Mouse (Mus musculus) liver, adult 2 months (tissue): ENCODE data around the gene Pou1f1.

Source experiments
- CTCF ChIP-seq: fragments of 200-500 bp; IDR thresholded peaks from 2 replicates; pipeline ENCODE4 v1.5.1; 2011; ENCODE audit warnings: low read depth, low read length, control low read depth
- POLR2A ChIP-seq: fragments of 200-500 bp; IDR thresholded peaks from 2 replicates; pipeline ENCODE4 v1.6.1; 2011; ENCODE audit warnings: low read length, control low read depth; ENCODE audit not compliant: insufficient read depth; ENCODE audit errors: extremely low read depth

GRCm38 (mm10) chr16:65561963-65562863 is 41.9 kb downstream of the Pou1f1 start, which contains the start of gene Chmp2b:
- TF ChIP-seq POLR2A (peak; percentile 48; the same call in 1 of the 2 replicates), CTCF (no peak)
